Mouse (Mus musculus) c-Kit-positive CD71-positive TER-119-positive erythroid progenitor cells, embryonic 14.5 days (primary cell): ENCODE measurements around the gene Rbbp7.
"Not testable (repeated sequence)": the region's sequence is repeated elsewhere in the genome, so short reads cannot be mapped to it uniquely, and the experiment has no call there.

Experiments used
- DNase-seq: peaks from one replicate; pipeline ENCODE4 v3.0.0-alpha.2; 2013; ENCODE audit warnings: low spot score

Rbbp7 gene

GRCm38 (mm10) chrX:162760115-162760942, at the start of gene Rbbp7:
Gene Rbbp7, plus strand, starts transcription at chrX:162760402.
- DNase-seq = peak; percentile 83

- peak; percentile 64 for DNase-seq
These were observed 42.4 kb upstream of the Rbbp7 start for GRCm38 (mm10) chrX:162717837-162718236.

- DNase-seq = peak; percentile 54
These were observed 40.6 kb upstream of the Rbbp7 start for GRCm38 (mm10) chrX:162719615-162720014.

- no peak for DNase-seq
These were observed 32.8 kb upstream of the Rbbp7 start for GRCm38 (mm10) chrX:162727367-162727777.

- no peak for DNase-seq
These were observed 32.4 kb upstream of the Rbbp7 start for GRCm38 (mm10) chrX:162727795-162728194.

GRCm38 (mm10) chrX:162728228-162728627, 32.0 kb upstream of the Rbbp7 start:
- no peak for DNase-seq

DNA sequence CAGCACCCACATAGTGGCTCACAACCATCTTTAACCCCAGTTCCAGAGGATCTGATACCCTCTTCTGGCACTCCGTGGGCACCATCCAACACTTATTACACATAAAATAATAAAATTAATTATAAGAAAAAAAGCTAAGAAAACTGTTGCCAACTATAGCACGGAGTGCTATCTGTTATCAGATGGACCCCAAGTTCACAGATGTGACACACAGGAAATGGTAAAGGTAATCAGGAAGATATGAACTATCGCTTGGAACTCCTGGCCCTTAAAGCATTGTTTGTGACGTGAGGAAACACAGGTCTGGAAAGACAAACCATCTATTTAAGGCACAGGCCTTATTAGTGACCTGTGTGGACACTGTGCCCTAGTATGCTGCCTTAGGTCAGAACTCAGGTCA, 30.2 kb upstream of the Rbbp7 start:
- no peak for DNase-seq

GRCm38 (mm10) chrX:162734997-162735929, 24.9 kb upstream of the Rbbp7 start:
- DNase-seq = peak; percentile 59

DNA sequence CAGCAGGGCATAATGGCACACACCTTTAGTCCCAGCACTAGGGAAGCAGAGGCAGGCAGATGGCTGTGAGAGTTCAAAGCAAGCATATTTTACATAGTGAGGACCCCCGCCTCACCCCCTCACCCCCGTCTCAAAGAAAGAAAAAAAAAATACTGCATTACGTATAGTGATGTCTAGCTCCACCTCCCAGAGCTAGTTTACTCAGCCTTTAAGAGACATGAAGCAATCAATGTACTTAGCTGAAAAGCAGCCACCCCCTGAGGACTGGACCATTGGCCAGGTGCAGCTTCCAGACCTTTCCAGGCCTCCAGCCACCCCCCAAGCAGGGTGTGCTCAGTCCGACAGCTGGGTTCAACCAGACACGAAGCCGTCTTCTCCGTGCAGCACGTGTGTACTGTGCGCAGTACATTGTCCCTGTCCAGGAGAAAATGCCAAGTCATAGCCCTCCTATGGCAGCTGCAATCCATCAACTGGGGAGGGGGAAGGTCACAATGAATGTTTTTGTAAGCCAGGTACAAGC, 24.0 kb upstream of the Rbbp7 start:
- DNase-seq = peak; percentile 38

GRCm38 (mm10) chrX:162748696-162749420, 11.3 kb upstream of the Rbbp7 start:
- DNase-seq = no peak

DNA sequence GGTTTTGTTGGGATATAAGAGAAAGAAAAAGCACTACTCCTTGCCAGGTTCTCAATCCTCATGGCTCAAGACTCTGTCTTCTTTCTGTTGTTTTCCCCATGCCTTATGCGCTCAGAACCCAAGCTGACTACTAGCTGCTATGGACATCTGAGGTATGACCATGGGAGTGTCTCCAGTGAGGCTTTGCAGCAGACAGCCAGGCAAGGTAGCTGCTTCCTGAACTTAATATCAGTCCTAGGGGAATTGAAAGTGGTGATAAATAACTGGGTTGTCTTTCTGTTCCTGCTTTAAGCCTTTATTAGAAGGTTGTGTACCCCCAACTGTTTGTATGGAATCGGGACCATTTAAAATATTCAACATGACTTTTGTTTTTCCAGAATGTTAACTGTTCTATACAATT, 7.8 kb upstream of the Rbbp7 start:
- DNase-seq = no peak

- DNase-seq = no peak
These were observed 5.9 kb upstream of the Rbbp7 start for GRCm38 (mm10) chrX:162754314-162754713.

GRCm38 (mm10) chrX:162756058-162756457, 4.1 kb upstream of the Rbbp7 start:
- no peak for DNase-seq

DNA sequence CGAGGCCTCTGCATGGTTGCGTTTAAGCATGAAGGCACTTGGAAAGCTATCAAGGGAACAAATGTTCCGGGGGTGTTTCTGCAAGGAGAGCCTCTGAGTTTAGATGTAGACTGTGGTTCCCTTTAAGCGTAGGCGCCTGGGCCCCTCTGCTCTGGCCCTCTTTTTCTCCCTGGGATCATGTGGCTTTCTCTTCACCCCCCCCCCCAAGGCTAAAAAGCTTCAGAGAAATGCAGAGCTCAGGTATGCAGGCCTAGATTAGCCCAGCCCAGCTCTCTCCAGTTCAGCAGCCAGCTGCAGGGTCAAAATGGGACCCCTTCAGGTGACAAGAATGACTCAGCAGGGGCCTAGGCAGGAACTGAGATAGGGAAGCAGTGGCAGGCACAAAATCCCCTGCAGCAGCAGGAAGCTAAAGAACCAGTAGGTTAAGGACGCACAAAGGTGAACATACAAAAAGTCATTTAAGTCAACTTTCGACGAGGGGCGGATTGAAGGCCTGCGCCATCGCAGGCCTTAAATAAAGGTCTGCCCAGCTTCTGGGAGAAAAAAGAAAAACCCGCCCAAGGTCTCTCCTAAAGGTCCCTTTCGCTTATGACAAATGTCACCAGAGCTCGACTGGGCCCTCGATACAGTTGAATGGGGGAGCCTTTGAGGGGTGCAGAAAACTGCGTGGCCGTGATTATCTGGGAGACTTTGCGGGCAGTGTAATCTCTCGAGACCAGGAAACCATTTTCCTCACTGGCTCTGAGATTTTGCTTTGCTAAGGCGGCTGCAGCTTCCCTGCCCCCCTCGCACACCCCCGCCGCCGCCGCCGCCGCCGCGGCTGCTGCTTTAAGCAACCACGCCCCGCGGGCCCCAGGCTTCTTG, 719 bp upstream of the Rbbp7 start:
- DNase-seq = no peak

- DNase-seq = no peak
These were observed 835 bp downstream of the Rbbp7 start for GRCm38 (mm10) chrX:162760958-162761515.

DNA sequence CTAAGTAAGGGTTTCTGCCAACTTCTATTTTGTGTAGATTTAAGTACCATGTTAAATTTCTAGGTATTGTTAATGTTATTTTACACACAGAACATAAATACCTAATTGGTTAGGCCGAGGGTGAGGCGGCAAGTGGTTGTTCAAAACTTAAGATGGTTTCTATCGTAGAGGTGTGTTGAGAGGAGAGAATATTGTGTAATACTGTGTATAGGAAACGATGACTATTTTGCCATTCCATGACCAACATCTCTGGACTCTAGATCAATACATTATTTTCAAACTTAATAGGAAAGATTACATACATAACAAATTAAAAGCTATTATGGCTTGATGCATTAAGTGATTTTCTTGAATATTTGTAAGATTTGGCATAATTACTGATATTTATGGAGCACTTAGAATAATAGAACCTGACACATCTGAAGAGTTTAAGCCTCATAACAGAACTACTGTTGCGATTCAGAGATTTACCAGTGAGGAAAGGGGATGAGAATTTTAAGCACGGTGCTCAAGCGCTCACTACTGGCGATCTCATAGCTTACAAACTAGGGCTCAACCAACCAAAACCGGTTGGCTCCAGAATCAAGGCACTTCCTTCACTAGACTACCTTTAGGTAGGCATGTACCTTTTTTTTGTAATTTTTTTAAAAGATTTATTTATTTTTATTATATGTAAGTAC, 1.7 kb downstream of the Rbbp7 start:
- no peak for DNase-seq

DNA sequence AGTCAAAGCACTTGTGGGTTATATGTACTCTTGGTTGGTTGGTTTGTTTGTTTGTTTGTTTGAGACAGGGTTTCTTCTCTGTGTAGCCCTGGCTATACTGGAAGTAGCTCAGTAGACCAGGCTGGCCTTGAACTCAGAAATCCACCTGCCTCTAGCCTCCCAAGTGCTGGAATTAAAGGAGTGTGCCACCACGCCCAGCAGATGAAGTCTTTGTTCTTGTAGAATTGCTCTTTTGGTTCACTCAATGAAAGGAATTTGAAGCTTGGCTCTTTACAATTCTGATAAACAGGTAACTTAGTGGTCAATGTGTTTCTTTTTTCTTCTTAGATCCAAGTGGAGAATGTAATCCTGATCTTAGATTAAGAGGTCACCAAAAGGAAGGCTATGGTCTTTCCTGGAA, 10.5 kb downstream of the Rbbp7 start:
- DNase-seq = no peak

- DNase-seq = no peak
These were observed 28.2 kb downstream of the Rbbp7 start for GRCm38 (mm10) chrX:162788372-162788771.

DNA sequence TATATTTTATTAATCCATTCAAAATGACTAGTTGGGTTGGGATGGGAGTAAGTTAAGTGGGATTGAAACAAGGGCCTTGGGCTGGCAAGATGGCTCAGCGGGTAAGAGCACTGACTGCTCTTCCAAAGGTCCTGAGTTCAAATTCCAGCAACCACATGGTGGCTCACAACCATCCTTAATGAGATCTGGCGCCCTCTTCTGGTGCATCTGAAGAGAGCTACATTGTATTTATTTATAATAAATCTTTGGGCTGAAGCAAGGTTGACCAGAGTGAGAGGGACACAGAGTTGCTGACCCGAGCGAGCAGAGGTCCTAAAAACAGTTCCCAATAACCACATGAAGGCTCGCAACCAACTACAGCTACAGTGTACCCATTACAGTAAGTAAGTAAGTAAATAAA, 31.2 kb downstream of the Rbbp7 start:
- not testable (repeated sequence) for DNase-seq

DNA sequence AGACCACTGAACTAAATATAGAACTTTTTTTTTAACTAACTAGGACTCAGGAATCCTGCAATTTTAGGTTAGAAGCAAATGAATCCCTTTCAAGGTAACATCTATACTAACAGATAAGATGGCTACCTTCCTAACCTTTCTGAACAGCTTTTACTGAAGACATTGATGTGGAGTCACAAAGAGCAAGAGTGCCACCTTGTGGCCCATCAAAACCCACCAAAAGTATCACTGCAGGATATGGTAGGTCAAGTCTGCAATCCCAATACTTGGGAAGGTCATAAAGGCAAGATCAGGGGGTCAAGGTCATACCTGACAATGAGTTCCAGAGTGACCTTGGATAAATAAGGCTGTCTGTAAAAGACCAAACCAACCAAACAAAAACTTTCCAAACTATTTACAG, 40.2 kb downstream of the Rbbp7 start:
- DNase-seq = peak; percentile 39
